Mouse (Mus musculus) activated CD4-positive, CD25-positive, alpha-beta regulatory T cell, adult 9 weeks (primary cell): ENCODE data around the gene Gm8246. TPM values are rescaled to one million over a fixed set of nuclear protein-coding genes. Genes with fewer than 3 reads are reported as not detected.

Experiments
- polyA plus RNA-seq: library from polyadenylated mRNA; unstranded; fragments of 100-300 nt; shearing (Covaris generic); gene quantifications from one replicate; pipeline ENCODE4 v1.2.1, GENCODE M21; 2017

The Gm8246 gene
- polyA plus RNA-seq = not detected

DNA sequence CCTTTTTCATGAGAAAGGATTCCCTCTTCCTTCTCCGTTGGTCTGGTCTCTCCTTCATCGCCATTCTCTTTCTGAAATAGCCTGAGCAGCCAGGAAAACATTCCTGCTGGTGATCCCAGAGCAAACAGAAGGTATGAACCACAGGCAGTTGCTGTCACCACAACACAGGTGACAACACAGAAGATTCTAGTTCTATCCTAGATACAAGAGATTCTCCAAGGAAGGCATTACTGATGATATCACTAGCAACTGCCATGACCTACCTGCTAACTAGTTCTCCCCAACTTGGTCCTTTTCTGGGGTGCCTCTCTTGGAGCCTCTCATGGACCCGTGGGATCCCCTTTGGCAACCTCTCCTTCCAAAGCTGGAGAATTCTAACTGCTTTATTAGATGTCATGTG is at the start of gene Gm8246:
Gene Gm8246, minus strand, starts transcription at position 101 of the 400 bp plus-strand sequence.

DNA sequence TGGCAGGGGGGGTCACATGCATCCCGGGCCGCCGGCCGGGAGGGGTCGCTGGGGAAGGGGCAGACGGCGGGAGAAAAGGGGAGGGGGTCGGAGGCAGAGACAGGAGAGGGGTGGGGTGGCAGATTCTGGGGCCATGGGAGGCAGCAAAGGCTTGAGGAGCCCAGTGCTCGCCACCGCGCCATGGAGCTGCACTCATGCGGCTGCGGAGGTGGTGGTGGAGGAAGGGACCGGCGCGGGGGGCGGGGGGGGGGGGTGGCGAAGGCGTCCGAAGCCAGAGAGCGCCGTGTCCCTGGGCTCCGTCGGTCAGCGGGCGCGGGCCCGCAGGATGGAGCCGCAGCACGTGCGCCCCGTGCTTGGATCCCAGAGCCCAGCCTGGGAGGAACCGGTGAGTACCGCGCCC is 23.7 kb upstream of the Gm8246 start, which contains the start of gene Gm3488:
Gene Gm3488, plus strand, starts transcription at position 301 of the 400 bp plus-strand sequence.

DNA sequence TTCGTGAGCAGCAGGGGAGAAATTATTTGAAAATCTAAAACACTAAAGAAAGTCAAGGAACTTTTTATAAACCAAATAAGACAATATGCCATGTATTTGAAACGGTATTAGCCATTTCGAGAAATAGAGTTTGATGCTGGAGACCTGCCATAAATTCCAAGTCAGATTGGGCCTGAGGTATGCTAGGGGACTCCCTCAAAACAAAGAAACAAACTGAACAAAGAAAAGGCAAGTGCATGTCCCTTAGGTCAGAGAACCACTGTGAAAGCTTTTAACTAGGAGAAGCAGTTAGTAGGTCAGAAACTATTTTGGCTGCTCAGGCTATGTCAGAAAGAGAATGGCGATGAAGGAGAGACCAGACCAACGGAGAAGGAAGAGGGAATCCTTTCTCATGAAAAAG is 6.3 kb upstream of the Gm8246 start, which contains the start of gene Gm3187:
Gene Gm3187, plus strand, starts transcription at position 301 of the 400 bp plus-strand sequence.

DNA sequence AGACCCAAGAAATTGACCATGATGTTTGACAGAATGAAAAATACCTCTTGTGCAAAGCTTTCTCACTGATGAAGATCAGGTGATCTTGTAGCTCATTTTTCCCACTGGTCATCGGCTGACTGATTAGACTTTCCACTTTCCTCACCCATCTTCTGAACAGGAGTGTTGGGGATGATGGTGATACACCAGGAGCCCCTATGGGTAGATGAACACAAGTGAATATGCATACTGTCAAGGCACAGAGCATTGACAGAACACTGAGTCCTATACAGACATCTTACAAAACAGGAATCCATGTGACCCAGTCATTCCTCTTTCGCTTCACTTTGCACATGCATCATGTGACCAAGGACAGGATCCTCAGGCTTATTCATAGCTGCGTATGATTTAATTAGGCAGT is 22.3 kb downstream of the Gm8246 start, which contains the start of gene Gm3194:
Gene Gm3194, minus strand, starts transcription at position 101 of the 400 bp plus-strand sequence.

Other genes starting within 250 kb of the Gm8246 start
- gene Gm3526, start 217.2 kb downstream of the Gm8246 start, polyA plus RNA-seq = not detected
- gene Gm3542, start 142.9 kb downstream of the Gm8246 start, polyA plus RNA-seq = not detected
- 9.5 TPM for gene Gm3500, start 88.8 kb downstream of the Gm8246 start, polyA plus RNA-seq
- 2.5 TPM for gene Gm3194, start 22.4 kb downstream of the Gm8246 start, polyA plus RNA-seq
- not detected for gene Gm3187, start 6.4 kb upstream of the Gm8246 start, polyA plus RNA-seq
- 6.9 TPM for gene Gm3488, start 23.8 kb upstream of the Gm8246 start, polyA plus RNA-seq
- gene Gm3532, start 60.7 kb upstream of the Gm8246 start, polyA plus RNA-seq = not detected
- not detected for gene Gm8265, start 155.2 kb upstream of the Gm8246 start, polyA plus RNA-seq
- gene Gm9603, start 209.6 kb upstream of the Gm8246 start, polyA plus RNA-seq = not detected